Mouse (Mus musculus) ovary, postnatal 14 days (tissue): Measurements from ENCODE around the gene Fscn1.
A peak's percentile ranks its signal among the peaks of the same experiment; 100 is the strongest.

Experiments
- DNase-seq: peaks from one replicate; pipeline ENCODE4 v3.0.0; 2022; ENCODE audit warnings: low spot score

Gene Fscn1

GRCm38 (mm10) chr5:142959576-142960556, at the start of gene Fscn1:
Gene Fscn1, plus strand, starts transcription at chr5:142960343.
- peak; percentile 92 for DNase-seq

GRCm38 (mm10) chr5:142911629-142912028, 48.5 kb upstream of the Fscn1 start:
- no peak for DNase-seq

DNA sequence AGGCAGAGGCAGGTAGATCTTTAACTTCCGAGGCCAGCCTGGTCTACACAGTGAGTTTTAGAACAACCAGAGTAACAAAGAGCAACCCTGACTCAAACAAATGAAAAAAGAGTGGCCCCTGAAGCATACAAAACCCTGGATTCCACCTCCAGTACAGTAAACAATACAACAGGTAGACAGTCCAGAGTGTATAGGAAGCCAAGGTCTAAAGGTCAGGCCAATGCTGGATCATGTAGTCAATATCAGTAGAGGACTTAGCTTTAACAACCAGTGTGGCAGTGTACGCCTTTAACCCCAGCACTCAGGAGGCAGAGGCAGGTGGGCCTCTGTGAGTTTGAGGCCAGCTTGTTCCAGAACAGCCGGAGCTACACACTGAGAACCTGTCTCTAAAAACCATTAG, 47.8 kb upstream of the Fscn1 start:
- no peak for DNase-seq

DNA sequence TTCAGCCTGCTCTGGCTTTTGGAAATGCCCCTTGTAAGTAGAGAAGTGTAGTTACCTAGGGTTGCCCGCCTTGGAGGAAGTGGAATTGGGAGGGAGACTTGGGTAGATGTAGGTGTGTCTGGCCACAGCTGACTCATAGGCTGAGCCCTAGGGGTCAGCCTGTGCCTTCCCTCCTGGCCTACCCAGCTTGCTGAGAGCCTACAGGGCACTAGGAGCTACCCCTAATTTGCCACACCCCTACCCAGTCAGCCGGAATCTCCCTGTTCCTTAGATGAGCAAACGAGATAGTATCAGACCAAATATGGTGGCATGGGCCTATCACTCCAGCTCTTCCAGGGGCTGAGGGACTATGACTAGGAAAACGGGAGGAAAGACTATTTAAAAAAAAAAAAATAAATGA, 47.4 kb upstream of the Fscn1 start:
- no peak for DNase-seq

DNA sequence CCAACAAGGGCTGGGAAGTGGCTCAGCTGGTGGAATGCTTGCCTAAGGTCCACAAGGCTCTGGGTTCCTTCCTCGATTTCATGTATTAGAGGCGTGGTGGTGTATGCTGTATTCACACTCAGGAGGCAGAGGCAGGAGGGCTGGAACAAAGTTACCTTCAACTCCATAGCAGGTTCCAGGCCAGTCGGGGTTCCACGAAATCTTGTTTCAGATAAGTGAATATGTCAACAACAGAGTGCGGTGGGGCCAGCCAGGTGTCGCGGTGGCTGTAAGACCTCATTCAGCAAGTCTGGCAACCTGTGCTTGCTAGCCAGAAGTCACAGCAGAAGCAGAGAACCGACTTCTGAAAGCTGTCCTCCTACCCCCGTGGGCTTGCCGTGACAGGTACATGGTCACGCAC, 44.9 kb upstream of the Fscn1 start:
- no peak for DNase-seq

DNA sequence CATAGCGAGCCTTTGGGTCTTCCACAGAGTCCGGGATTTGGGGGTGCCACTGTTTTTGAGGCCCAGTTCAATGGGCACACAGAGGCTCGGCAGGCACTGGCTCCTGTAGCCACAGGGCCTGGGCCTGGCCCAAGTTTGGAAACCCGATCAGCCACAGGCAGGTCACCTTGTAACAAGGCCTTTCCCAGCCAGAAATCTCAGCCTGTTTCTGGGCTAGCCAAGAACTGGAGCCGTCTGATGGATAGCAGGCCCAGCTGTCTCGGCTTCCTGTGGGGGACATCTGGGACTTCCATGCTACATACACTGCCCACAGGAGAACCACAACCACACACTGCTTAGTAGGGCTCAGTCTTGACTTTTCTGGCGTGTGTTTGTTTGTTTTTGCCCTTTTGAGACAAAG, 43.5 kb upstream of the Fscn1 start:
- no peak for DNase-seq

GRCm38 (mm10) chr5:142917402-142917801, 42.7 kb upstream of the Fscn1 start:
- no peak for DNase-seq

DNA sequence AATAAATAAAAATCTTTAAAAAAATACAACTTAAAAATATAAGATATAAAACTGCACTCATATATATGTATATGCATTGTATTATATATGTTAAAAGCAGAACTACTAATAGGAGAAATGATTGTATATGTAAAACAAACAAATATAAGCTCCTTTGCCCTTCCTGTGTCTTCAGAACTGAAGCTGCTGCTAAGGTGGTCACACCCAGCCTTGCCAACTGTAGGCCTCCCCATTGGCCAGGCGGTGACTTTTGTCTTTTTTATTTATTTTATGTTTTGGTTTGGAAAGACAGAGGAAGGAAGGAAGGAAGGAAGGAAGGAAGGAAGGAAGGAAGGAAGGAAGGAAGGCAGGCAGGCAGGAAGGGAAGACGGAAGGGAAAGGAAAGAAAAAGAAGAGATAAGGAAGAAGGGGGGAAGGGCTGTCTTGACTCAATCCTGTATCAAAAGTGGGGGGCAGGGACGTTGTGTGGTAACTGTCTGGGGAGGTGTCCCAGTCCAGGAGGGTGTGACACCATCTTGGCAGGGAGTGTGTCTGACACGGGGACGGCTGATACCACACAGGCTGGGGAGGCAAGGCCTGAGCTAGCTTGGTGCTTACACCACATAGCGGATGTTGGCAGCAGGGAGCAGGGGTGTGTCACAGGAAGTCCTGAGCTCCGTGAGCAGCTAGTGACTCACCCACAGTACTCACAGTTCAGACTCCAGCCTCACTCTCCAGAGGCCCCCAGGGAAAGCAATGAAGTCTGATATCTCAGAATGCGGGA, 39.7 kb upstream of the Fscn1 start:
- DNase-seq, result no peak

DNA sequence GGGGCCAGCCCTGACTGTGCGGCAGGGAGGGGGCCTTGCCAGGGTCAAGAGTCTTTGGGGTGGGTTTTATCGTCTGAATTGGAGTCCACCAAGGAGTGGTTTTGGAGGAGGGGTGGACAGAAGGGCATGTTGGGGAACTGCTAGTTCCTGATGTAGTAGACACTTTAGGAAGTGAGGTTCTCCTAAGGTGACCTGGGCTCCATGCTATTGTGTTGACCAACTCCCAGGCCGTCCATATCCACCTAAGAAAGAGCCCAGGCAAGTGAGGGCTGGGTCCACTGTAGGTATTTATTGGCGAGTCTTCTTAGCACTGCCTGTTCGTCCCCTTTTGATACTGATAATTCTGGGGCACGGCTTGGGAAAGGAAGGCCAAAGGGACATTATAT, 39.1 kb upstream of the Fscn1 start:
- no peak for DNase-seq

DNA sequence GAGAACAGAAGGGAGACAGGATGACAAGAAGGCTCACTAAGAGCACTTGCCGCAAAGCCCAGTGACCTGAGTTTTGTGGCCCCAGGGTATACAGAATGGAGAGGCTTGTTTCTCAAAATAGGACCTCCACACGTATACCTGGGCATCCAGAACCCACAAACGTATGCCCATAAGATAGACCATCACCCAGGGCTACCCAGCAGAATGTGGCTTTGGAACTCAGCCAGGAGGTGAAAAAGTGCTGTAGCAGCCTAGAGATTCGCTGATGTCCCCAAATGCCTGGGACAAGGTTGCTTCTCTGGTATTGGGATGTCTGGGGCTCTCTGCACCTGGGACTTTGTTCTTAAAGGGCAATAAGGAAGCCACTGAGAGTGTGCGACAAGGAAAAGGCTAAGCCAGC, 37.9 kb upstream of the Fscn1 start:
- DNase-seq, result no peak

- DNase-seq, result no peak
Measured at GRCm38 (mm10) chr5:142923781-142924180, 36.4 kb upstream of the Fscn1 start.

- DNase-seq, result no peak
Measured at GRCm38 (mm10) chr5:142924336-142924959, 35.7 kb upstream of the Fscn1 start.

- no peak for DNase-seq
Measured at GRCm38 (mm10) chr5:142926204-142926939, 33.8 kb upstream of the Fscn1 start.

GRCm38 (mm10) chr5:142926940-142927228, 33.3 kb upstream of the Fscn1 start:
- no peak for DNase-seq

- no peak for DNase-seq
Measured at GRCm38 (mm10) chr5:142927341-142927930, 32.7 kb upstream of the Fscn1 start.

- DNase-seq, result peak; percentile 62
Measured at GRCm38 (mm10) chr5:142928749-142929399, 31.3 kb upstream of the Fscn1 start.

- no peak for DNase-seq
Measured at GRCm38 (mm10) chr5:142929400-142929752, 30.8 kb upstream of the Fscn1 start.

DNA sequence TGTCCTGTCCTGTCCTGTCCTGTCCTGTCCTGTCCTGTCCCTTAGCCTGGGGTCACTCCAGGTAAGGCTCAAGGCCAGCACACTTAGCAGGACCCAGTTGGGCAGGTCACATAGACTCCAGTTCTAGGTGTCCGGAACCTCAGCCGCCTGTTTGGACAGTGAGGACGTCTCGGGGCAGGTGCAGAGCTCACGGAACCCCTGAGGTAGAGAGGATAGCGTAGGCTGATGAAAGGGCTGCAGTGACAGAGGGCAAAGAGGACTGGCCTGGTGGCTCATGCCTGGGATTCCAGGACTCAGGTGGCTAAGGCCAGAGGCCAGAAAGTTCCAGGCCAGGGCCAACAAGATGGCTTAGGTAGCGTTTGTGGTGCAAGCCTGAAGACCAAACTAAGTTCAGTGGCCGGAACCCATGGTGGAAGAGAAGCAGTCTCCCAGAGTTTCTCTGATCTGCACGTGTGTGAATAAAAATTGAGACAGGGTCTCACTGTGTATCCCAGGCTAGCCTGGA, 28.9 kb upstream of the Fscn1 start:
- no peak for DNase-seq

- peak; percentile 73 for DNase-seq
Measured at GRCm38 (mm10) chr5:142932084-142932685, 28.0 kb upstream of the Fscn1 start.

DNA sequence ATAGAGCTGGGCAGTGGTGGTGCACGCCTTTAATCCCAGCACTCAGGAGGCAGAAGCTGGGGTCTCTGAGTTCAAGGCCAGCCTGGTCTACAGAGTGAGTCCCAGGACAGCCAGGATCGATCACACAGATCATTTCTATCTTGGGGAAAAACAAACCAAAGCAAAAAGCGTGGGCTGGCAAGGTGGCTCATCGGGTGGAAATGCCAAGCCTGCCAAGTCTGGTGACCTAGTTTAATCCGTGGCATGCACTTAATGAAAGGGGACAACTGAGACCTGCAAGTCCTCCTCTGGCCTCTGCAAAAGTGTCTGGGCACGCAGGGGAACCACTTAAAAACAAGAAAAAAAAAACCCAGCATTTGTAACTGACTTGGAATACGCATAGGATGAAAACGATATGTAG, 27.4 kb upstream of the Fscn1 start:
- no peak for DNase-seq
